Mouse (Mus musculus) MEL (cell line): ENCODE measurements around the gene Golga1.

Source experiments
- CTCF ChIP-seq, 3 experiments: IDR thresholded peaks in 2 of 3; conservative IDR thresholded peaks in 1 of 3; 2 replicates each; pipeline ENCODE4 v1.5.1; 2011 to 2012; ENCODE audit warnings: low read length in 3 of 3, low read depth in 2 of 3, mild to moderate bottlenecking in 2 of 3, improper control_type of control experiment in 1 of 3, inconsistent platforms in 1 of 3, mixed read lengths in 1 of 3, moderate library complexity in 1 of 3; ENCODE audit not compliant: control insufficient read depth in 1 of 3, insufficient read depth in 1 of 3, poor library complexity in 1 of 3, severe bottlenecking in 1 of 3
- EP300 ChIP-seq, 2 experiments: IDR thresholded peaks; 2 replicates each; pipeline ENCODE4 v1.6.1; 2011; ENCODE audit warnings: improper control_type of control experiment in 2 of 2, low read length in 2 of 2, low read depth in 1 of 2, mild to moderate bottlenecking in 1 of 2
- MAZ ChIP-seq: IDR thresholded peaks from 2 replicates; pipeline ENCODE4 v1.6.1; 2012; ENCODE audit warnings: low read depth, mild to moderate bottlenecking, inconsistent platforms, low read length, improper control_type of control experiment
- MYC ChIP-seq: IDR thresholded peaks from 2 replicates; pipeline ENCODE4 v1.6.1; 2011; ENCODE audit warnings: low read depth, mild to moderate bottlenecking, low read length, improper control_type of control experiment, moderate library complexity
- NELFE ChIP-seq: IDR thresholded peaks from 2 replicates; pipeline ENCODE4 v1.6.1; 2011; ENCODE audit warnings: low read depth, low read length, improper control_type of control experiment
- NRF1 ChIP-seq: IDR thresholded peaks from 2 replicates; pipeline ENCODE4 v1.6.1; 2014; ENCODE audit warnings: low read depth, mild to moderate bottlenecking, inconsistent platforms, low read length, improper control_type of control experiment, moderate library complexity; ENCODE audit not compliant: poor library complexity, insufficient read depth, severe bottlenecking
- POLR2A ChIP-seq, 2 experiments: IDR thresholded peaks; 2 replicates each; pipeline ENCODE4 v1.6.1; 2011 to 2012; ENCODE audit warnings: low read length in 2 of 2, mild to moderate bottlenecking in 2 of 2, control low read depth in 1 of 2, improper control_type of control experiment in 1 of 2, low read depth in 1 of 2, moderate library complexity in 1 of 2; ENCODE audit not compliant: control insufficient read depth in 1 of 2, insufficient read depth in 1 of 2, poor library complexity in 1 of 2
- USF2 ChIP-seq, 2 experiments: IDR thresholded peaks; 2 replicates each; pipeline ENCODE4 v1.6.1; 2011 to 2012; ENCODE audit warnings: improper control_type of control experiment in 2 of 2, low read length in 2 of 2, borderline replicate concordance in 1 of 2, inconsistent platforms in 1 of 2, low read depth in 1 of 2, mild to moderate bottlenecking in 1 of 2; ENCODE audit not compliant: insufficient read depth in 1 of 2
- ZMIZ1 ChIP-seq: IDR thresholded peaks from 2 replicates; pipeline ENCODE4 v1.6.1; 2012; ENCODE audit warnings: low read depth, mild to moderate bottlenecking, inconsistent platforms, low read length, improper control_type of control experiment, moderate library complexity

DNA sequence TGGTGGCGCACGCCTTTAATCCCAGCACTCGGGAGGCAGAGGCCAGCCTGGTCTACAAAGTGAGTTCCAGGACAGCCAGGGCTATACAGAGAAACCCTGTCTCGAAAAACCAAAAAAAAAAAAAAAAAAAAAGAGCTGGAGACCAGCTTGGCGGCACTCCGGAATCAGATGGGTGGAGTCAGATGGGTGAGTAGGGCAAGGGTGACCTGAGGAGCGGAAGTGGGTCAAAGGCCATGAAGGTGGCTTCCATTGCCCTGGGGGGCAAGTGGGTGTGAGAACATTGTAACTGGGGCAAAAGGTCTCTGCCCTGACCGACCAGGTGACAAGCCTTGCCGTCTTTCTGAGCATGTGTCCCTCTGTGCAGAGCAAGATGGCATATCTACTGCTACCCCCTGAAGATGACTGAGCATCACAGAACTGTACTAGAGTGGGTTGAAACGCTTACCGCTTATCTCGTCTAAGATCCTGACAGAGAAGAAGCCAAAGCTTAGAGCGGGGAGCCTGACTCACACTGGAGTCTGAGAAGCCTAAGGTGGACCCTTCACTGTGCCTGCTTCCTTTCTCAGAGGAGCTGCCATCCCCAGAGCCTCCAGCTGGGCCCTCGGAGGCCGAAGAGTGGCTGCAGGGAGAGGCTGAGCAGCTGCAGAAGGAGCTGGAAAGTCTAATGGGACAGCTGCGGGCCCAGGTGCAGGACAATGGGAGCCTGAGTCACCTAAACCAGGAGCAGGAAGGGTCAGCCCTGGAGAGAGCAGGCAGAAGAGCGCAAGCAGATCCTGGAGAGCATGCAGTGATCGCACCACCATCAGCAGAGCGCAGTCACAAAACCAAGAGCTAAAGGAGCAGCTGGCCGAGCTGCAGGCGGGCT lies 89.2 kb downstream of the Golga1 start:
- TF ChIP-seq CTCF (IDR thresholded peaks at IDR 0.05 in 2 of 3, conservative IDR thresholded peaks at IDR 0.05 in 1 of 3; ENCODE audit: control insufficient read depth in 1 of 3, insufficient read depth in 1 of 3, low read depth in 2 of 3, low read length in 3 of 3, poor library complexity in 1 of 3, severe bottlenecking in 1 of 3) = no peak
- TF ChIP-seq ZMIZ1 = no peak
- TF ChIP-seq EP300 (IDR thresholded peaks at IDR 0.05; ENCODE audit: low read depth in 1 of 2, low read length in 2 of 2) = no peak
- TF ChIP-seq POLR2A (IDR thresholded peaks at IDR 0.05; ENCODE audit: control insufficient read depth in 1 of 2, insufficient read depth in 1 of 2, low read depth in 1 of 2, low read length in 2 of 2, poor library complexity in 1 of 2) = no peak
- no peak for TF ChIP-seq MYC
- no peak for TF ChIP-seq MAZ
- no peak for TF ChIP-seq USF2 (IDR thresholded peaks at IDR 0.05; ENCODE audit: borderline replicate concordance in 1 of 2, insufficient read depth in 1 of 2, low read depth in 1 of 2, low read length in 2 of 2)
- TF ChIP-seq NRF1 = no peak
- no peak for TF ChIP-seq NELFE
